Mouse (Mus musculus): ENCODE data around the gene Gpc4.

Gpc4 gene

GRCm38 (mm10) chrX:52101445-52101844 is 63.6 kb downstream of the Gpc4 start:
- Histone ChIP-seq H3K4me3 (replicated peaks; ENCODE audit: low read length) (no peak overlapping the region), H3K4me1 (replicated peaks; ENCODE audit: low read depth, low read length) (no peaks in the 10 kb centered on the region), H3K27me3 (ENCODE audit: insufficient read depth, low read length) (no peaks in the 10 kb centered on the region), H3K36me3 (ENCODE audit: insufficient read depth, low read length) (no peaks in the 10 kb centered on the region), H3K9me3 (ENCODE audit: low read length) (no peaks in the 10 kb centered on the region)
- TF ChIP-seq POU5F1 (IDR thresholded peaks at IDR 0.05; ENCODE audit: borderline replicate concordance, low read length) (no peak), NANOG (IDR thresholded peaks at IDR 0.05; ENCODE audit: borderline replicate concordance, low read length) (no peak), CTCF (conservative IDR thresholded peaks at IDR 0.05; ENCODE audit: low read length) (no peak)

DNA sequence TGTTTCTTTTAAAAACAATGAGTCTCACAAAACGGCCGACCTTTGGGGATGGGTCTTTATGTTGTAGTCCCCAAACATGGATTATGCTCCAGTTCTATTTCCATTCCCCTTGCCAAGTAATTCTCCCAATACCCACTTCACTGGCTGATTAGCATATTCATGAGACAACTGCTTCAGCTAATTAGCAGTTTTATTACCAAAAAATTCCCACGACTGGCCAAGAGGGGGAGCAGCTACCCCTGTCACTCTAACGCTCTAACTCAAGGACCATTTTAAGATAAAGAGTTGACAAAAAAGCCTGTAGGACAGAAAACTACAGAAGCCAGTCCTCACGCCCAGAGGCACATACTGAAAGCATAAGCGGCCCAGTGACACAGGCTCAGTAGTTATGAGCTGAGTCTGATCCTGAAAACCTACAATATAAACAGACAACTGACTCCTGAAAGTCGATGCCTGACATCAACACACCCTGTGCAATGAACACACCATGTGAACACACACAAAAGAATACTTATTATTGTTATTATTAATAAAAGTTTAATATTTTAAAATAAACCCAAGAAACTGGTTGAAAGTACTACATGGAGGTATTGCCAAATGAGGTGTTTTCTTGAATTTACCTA is 77.2 kb downstream of the Gpc4 start:
- Histone ChIP-seq H3K27me3 (ENCODE audit: insufficient read depth, low read length) (no peaks in the 10 kb centered on the region), H3K36me3 (ENCODE audit: insufficient read depth, low read length) (peaks cover 11% of the 10 kb centered on the region; the same call in 1 of the 2 replicates), H3K9me3 (ENCODE audit: low read length) (no peaks in the 10 kb centered on the region), H3K4me1 (replicated peaks; ENCODE audit: low read depth, low read length) (no peaks in the 10 kb centered on the region), H3K4me3 (replicated peaks; ENCODE audit: low read length) (no peak overlapping the region)
- TF ChIP-seq CTCF (conservative IDR thresholded peaks at IDR 0.05; ENCODE audit: low read length) (peak; percentile 37), POU5F1 (IDR thresholded peaks at IDR 0.05; ENCODE audit: borderline replicate concordance, low read length) (no peak)

GRCm38 (mm10) chrX:52086885-52087573 is 78.0 kb downstream of the Gpc4 start:
- Histone ChIP-seq H3K27me3 (ENCODE audit: insufficient read depth, low read length) (no peaks in the 10 kb centered on the region), H3K4me3 (replicated peaks; ENCODE audit: low read length) (no peak overlapping the region), H3K9me3 (ENCODE audit: low read length) (no peaks in the 10 kb centered on the region), H3K36me3 (ENCODE audit: insufficient read depth, low read length) (peaks cover 11% of the 10 kb centered on the region; the same call in 1 of the 2 replicates), H3K4me1 (replicated peaks; ENCODE audit: low read depth, low read length) (no peaks in the 10 kb centered on the region)
- TF ChIP-seq CTCF (conservative IDR thresholded peaks at IDR 0.05; ENCODE audit: low read length): no peak
- no peak for TF ChIP-seq NANOG (IDR thresholded peaks at IDR 0.05; ENCODE audit: borderline replicate concordance, low read length)
- no peak for TF ChIP-seq POU5F1 (IDR thresholded peaks at IDR 0.05; ENCODE audit: borderline replicate concordance, low read length)

DNA sequence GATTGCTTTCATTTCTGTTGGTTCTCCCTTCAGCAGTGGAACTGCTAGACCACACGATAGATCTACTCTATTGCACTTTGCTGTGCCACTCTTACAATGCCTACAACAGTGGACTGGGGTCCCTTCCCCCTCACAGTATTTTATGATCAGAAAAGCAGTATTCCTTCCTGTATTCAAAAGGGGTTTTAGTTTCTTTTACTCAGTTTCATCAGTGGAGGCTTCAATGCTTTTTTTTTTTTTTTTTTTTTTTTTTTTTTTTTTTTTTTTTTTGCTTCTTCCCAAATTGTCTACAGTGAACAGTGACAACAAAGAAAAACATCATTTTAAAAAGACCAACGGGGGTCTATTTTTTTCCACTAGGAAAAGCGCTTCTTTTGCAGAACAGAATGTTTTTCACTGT is 81.5 kb downstream of the Gpc4 start:
- H3K27me3 ChIP-seq (ENCODE audit: insufficient read depth, low read length): no peaks in the 10 kb centered on the region
- TF ChIP-seq CTCF (conservative IDR thresholded peaks at IDR 0.05; ENCODE audit: low read length) (no peak), POU5F1 (IDR thresholded peaks at IDR 0.05; ENCODE audit: borderline replicate concordance, low read length) (no peak), NANOG (IDR thresholded peaks at IDR 0.05; ENCODE audit: borderline replicate concordance, low read length) (no peak)
- H3K36me3 ChIP-seq (ENCODE audit: insufficient read depth, low read length): no peaks in the 10 kb centered on the region
- H3K9me3 ChIP-seq (ENCODE audit: low read length): no peaks in the 10 kb centered on the region
- H3K4me1 ChIP-seq (replicated peaks; ENCODE audit: low read depth, low read length): no peaks in the 10 kb centered on the region
- H3K4me3 ChIP-seq (replicated peaks; ENCODE audit: low read length): no peak overlapping the region

DNA sequence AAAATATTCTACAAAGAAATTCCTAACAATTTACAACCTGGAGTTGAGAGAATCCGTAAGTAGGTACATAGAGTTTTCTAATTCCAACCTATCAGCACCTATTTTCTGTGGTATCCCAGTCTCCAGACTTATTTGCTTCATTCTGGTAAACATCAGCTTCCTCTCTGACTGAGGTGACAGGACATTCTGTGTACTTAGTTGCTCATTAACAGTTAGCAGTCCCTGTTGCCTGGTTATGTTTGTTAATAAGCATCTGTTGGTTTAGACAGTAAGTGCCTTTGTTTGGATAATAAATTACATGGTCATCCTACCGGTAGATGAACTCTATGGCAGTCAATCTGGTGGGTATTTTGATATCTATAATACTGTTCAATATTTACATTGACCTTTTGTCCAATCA is 92.6 kb downstream of the Gpc4 start:
- Histone ChIP-seq H3K9me3 (ENCODE audit: low read length) (no peaks in the 10 kb centered on the region), H3K36me3 (ENCODE audit: insufficient read depth, low read length) (0 out of 2 replicates have a peak, but pooled peaks cover 8% of the 10 kb centered on the region), H3K4me3 (replicated peaks; ENCODE audit: low read length) (no peak overlapping the region), H3K4me1 (replicated peaks; ENCODE audit: low read depth, low read length) (no peaks in the 10 kb centered on the region), H3K27me3 (ENCODE audit: insufficient read depth, low read length) (no peaks in the 10 kb centered on the region)
- TF ChIP-seq NANOG (IDR thresholded peaks at IDR 0.05; ENCODE audit: borderline replicate concordance, low read length): no peak
- TF ChIP-seq CTCF (conservative IDR thresholded peaks at IDR 0.05; ENCODE audit: low read length): no peak

- H3K36me3 ChIP-seq (ENCODE audit: insufficient read depth, low read length): peaks cover 40% of the 10 kb centered on the region
- H3K9me3 ChIP-seq (ENCODE audit: low read length): no peaks in the 10 kb centered on the region
- H3K4me3 ChIP-seq (replicated peaks; ENCODE audit: low read length): no peak overlapping the region
- TF ChIP-seq CTCF (conservative IDR thresholded peaks at IDR 0.05; ENCODE audit: low read length) (no peak), POU5F1 (IDR thresholded peaks at IDR 0.05; ENCODE audit: borderline replicate concordance, low read length) (no peak), NANOG (IDR thresholded peaks at IDR 0.05; ENCODE audit: borderline replicate concordance, low read length) (no peak)
- no peaks in the 10 kb centered on the region for H3K4me1 ChIP-seq (replicated peaks; ENCODE audit: low read depth, low read length)
- H3K27me3 ChIP-seq (ENCODE audit: insufficient read depth, low read length): no peaks in the 10 kb centered on the region
Observed at GRCm38 (mm10) chrX:52053416-52053815, 111.6 kb downstream of the Gpc4 start.

- H3K4me1 ChIP-seq (replicated peaks; ENCODE audit: low read depth, low read length): no peaks in the 10 kb centered on the region
- H3K9me3 ChIP-seq (ENCODE audit: low read length): no peaks in the 10 kb centered on the region
- TF ChIP-seq NANOG (IDR thresholded peaks at IDR 0.05; ENCODE audit: borderline replicate concordance, low read length) (no peak), CTCF (conservative IDR thresholded peaks at IDR 0.05; ENCODE audit: low read length) (no peak), POU5F1 (IDR thresholded peaks at IDR 0.05; ENCODE audit: borderline replicate concordance, low read length) (no peak)
- no peak overlapping the region for H3K4me3 ChIP-seq (replicated peaks; ENCODE audit: low read length)
- H3K36me3 ChIP-seq (ENCODE audit: insufficient read depth, low read length): peaks cover 34% of the 10 kb centered on the region
- no peaks in the 10 kb centered on the region for H3K27me3 ChIP-seq (ENCODE audit: insufficient read depth, low read length)
Observed at GRCm38 (mm10) chrX:52052011-52052410, 113.0 kb downstream of the Gpc4 start.

- Histone ChIP-seq H3K27me3 (ENCODE audit: insufficient read depth, low read length) (no peaks in the 10 kb centered on the region), H3K36me3 (ENCODE audit: insufficient read depth, low read length) (peaks cover 23% of the 10 kb centered on the region), H3K9me3 (ENCODE audit: low read length) (no peaks in the 10 kb centered on the region), H3K4me3 (replicated peaks; ENCODE audit: low read length) (no peak overlapping the region), H3K4me1 (replicated peaks; ENCODE audit: low read depth, low read length) (no peaks in the 10 kb centered on the region)
- no peak for TF ChIP-seq NANOG (IDR thresholded peaks at IDR 0.05; ENCODE audit: borderline replicate concordance, low read length)
- no peak for TF ChIP-seq POU5F1 (IDR thresholded peaks at IDR 0.05; ENCODE audit: borderline replicate concordance, low read length)
- no peak for TF ChIP-seq CTCF (conservative IDR thresholded peaks at IDR 0.05; ENCODE audit: low read length)
Observed at GRCm38 (mm10) chrX:52050941-52051340, 114.1 kb downstream of the Gpc4 start.
